Mouse (Mus musculus) intestine, postnatal 0 days (tissue): ENCODE measurements around the gene Smug1. TPM values are rescaled to one million over a fixed set of nuclear protein-coding genes. Genes with fewer than 3 reads are reported as not detected.

Experiments
- ATAC-seq: fragments of 200-750 bp; cut with Nextera tagmentation; 2 replicates; pipeline ENCODE4 v1.8.0; 2017; ENCODE audit warnings: mild to moderate bottlenecking, moderate TSS enrichment, moderate library complexity
- H3K27ac ChIP-seq: fragments of 300-500 bp; sonication (generic); 2 replicates; pipeline ENCODE4 v1.5.1; 2014; ENCODE audit warnings: mild to moderate bottlenecking, low read depth, low read length, moderate library complexity
- H3K27me3 ChIP-seq: fragments of 300-500 bp; sonication (generic); replicated peaks from 2 replicates; pipeline ENCODE4 v1.6.1; 2014; ENCODE audit warnings: low read length, mixed read lengths; ENCODE audit not compliant: control insufficient read depth, insufficient read depth
- H3K36me3 ChIP-seq: fragments of 300-500 bp; sonication (generic); 2 replicates; pipeline ENCODE4 v1.6.1; 2014; ENCODE audit warnings: mild to moderate bottlenecking, moderate library complexity; ENCODE audit not compliant: control insufficient read depth, insufficient read depth
- H3K4me1 ChIP-seq: fragments of 300-500 bp; sonication (generic); replicated peaks from 2 replicates; pipeline ENCODE4 v1.6.1; 2014; ENCODE audit warnings: antibody characterized with exemption, low read length, mixed read lengths; ENCODE audit not compliant: control insufficient read depth, insufficient read depth
- H3K4me2 ChIP-seq: fragments of 300-500 bp; sonication (generic); replicated peaks from 2 replicates; pipeline ENCODE4 v1.6.1; 2014; ENCODE audit warnings: low read depth, mild to moderate bottlenecking, moderate library complexity
- H3K4me3 ChIP-seq: fragments of 300-500 bp; sonication (generic); 2 replicates; pipeline ENCODE4 v1.5.1; 2014; ENCODE audit warnings: low read depth, low read length
- H3K9ac ChIP-seq: fragments of 300-500 bp; sonication (generic); 2 replicates; pipeline ENCODE4 v1.6.1; 2014; ENCODE audit warnings: mild to moderate bottlenecking, low read depth, low read length
- H3K9me3 ChIP-seq: fragments of 300-500 bp; sonication (generic); 2 replicates; pipeline ENCODE4 v1.6.1; 2016; ENCODE audit warnings: mixed run types; ENCODE audit not compliant: control insufficient read depth
- CTCF ChIP-seq: sonication (generic); IDR thresholded peaks from 2 replicates; pipeline ENCODE4 v1.5.1; 2016; ENCODE audit warnings: low read depth, mild to moderate bottlenecking, control low read depth, antibody characterized with exemption, moderate library complexity
- WGBS: fragments of 180-500 bp; shearing (Covaris S2); extraction: QIAGEN DNeasy Blood & Tissue Kit; methylation state at CpG from one replicate; pipeline ENCODE4 v1.1.7; 2014; 5-methylcytosine and 5-hydroxymethylcytosine counted together
- polyA plus RNA-seq: library from polyadenylated mRNA; unstranded; fragments of >200 nt; fragmentation: Nextera tagmentation; extraction: Ambion mirVana; gene quantifications from 2 replicates; pipeline ENCODE4 v1.2.1, GENCODE M21; 2015

The Smug1 gene
- polyA plus RNA-seq, 1 experiment from 2014 or later: 9.2 TPM

DNA sequence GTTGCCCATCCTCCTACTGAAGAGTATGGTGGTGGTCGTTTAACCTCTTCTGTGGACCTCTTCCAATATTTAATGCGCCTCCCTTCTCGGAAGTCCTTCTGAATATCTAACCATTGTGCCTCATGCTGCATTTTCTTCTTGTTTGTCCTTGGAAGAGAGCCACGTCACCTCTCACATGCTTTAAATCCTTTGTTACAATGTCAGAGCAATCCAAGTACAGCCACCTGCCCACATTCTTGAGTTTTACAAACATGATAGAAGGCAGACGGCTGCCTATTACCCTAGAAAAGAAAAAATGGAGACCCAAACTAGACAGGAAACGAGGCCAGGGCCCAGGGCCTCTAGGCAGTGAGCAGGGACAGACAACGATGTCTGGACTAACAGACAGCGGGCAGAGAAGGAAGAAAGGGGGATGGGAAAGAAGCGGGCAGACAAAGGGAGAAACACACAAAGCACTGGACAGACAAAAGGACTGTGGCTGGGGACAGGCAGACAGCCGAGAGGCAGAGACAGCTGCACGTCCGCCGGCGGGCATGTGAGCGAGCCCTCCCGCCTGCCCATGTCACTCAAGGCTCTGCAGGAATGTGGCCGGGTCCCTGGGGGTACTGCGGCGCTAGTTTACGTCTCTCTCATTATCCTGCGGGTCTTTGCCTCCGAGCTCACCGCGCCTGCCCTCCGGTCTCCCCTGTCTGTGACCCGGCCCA lies 2.9 kb upstream of the Smug1 start:
- 20% methylated on average over 26 of the region's 26 CpGs for WGBS
- Histone ChIP-seq H3K27me3 (peaks cover 89% of the 10 kb centered on the region), H3K4me1 (peaks cover 3% of the 10 kb centered on the region; the same call in 1 of the 2 replicates), H3K4me3 (peak overlapping the region; percentile 55), H3K4me2 (peak overlapping the region; percentile 92), H3K36me3 (no peaks in the 10 kb centered on the region), H3K27ac (no peak overlapping the region), H3K9ac (peak overlapping the region; percentile 13; the same call in 1 of the 2 replicates), H3K9me3 (no peaks in the 10 kb centered on the region)
- no peak for TF ChIP-seq CTCF
- ATAC-seq: no peak

DNA sequence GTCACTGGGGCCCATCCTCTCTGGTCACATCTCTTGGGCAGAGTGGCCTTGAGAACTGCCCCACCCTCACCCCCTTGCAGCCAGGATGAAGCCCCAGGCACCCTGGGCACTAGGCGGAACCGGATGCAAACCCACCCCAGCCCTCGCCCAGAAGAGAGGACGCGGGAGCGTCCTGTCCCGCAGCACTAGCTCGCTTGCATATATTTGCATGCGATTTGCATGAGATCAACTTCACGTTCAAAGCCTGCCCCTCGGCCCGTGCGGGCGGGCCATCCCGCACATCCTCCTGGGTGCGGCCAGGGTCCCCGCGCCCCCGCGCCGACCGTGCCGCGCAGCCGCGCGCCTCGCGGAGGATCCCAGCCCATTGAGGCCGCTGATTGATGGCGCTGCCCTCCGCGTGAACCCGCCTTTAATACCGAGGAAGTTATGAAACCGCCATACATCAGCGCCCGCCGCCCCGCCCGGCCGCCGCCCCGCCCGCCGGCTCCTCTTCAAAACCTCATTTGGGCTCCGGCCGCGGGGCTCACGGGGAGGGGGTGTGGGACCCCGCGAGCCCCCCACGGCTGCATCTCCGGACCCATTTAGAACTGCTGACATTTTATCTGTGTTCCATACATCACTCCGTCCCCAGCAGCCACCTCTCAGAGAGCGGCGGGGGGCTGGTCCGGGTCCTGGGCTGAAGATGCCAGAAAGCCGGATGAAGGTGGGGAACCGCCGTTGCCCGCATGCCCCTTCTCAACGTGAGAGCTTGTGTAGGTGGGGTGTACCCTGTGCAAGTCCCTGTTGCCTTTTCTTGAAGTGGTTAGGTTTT lies 2.1 kb upstream of the Smug1 start:
- no peaks in the 10 kb centered on the region for H3K9me3 ChIP-seq
- H3K36me3 ChIP-seq: no peaks in the 10 kb centered on the region
- H3K27me3 ChIP-seq: peaks cover 81% of the 10 kb centered on the region
- peak overlapping the region; percentile 55 for H3K4me3 ChIP-seq
- H3K9ac ChIP-seq: peak overlapping the region; percentile 13; the same call in 1 of the 2 replicates
- peak overlapping the region; percentile 92 for H3K4me2 ChIP-seq
- H3K27ac ChIP-seq: no peak overlapping the region
- H3K4me1 ChIP-seq: peaks cover 3% of the 10 kb centered on the region; the same call in 1 of the 2 replicates
- 1% methylated on average over 63 of the region's 63 CpGs for WGBS
- ATAC-seq: peak; percentile 22; the same call in 1 of the 2 replicates
- no peak for TF ChIP-seq CTCF

DNA sequence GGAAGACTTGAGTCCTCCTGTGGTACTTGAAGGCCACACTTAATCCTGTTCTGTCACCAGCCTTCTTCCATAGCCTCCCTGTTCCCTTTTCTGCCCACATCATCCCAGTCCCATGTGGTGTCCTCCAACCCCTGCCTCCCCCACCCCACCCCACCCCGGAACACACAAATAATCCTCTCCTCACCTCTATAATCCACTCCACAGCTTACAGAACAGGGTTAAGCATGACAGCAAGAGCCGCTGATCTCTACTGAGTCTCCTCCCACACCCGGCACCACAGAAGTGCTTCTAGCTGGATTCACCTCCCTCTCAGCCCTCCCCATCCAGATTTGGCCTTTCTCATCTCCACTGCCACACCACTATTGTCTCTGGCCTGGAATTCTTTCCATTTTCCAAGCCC lies 894 bp upstream of the Smug1 start:
- H3K27me3 ChIP-seq: peaks cover 71% of the 10 kb centered on the region
- 19% methylated on average over 3 of the region's 3 CpGs for WGBS
- H3K36me3 ChIP-seq: no peaks in the 10 kb centered on the region
- ATAC-seq: no peak
- H3K4me2 ChIP-seq: no peak overlapping the region
- no peak overlapping the region for H3K9ac ChIP-seq
- no peaks in the 10 kb centered on the region for H3K9me3 ChIP-seq
- no peak for TF ChIP-seq CTCF
- peaks cover 8% of the 10 kb centered on the region for H3K4me1 ChIP-seq
- H3K27ac ChIP-seq: no peak overlapping the region
- no peak overlapping the region for H3K4me3 ChIP-seq

DNA sequence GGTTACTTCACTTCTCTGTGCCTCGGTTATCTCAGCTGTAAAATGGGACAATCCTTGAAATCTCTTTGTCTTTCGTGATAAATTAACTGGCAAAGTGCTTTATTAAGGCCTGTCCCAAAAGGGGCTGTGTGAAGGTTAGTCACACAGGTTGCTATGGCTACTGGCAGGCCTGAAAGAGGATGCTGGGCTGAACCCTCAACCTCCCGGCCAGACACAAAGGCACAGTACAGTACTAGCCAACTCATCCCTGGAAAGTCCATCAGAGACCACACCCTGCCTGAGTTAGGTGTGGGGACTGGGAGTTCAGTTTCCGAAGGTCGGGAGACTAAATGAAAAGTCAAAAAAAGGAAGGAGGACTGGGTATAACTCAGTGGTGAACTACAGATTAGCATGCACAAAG lies 968 bp downstream of the Smug1 start:
- 42% methylated on average over 5 of the region's 5 CpGs for WGBS
- Histone ChIP-seq H3K9ac (no peak overlapping the region), H3K27me3 (peaks cover 53% of the 10 kb centered on the region), H3K4me1 (peaks cover 8% of the 10 kb centered on the region; the same call in 1 of the 2 replicates), H3K36me3 (no peaks in the 10 kb centered on the region), H3K9me3 (no peaks in the 10 kb centered on the region), H3K4me2 (no peak overlapping the region), H3K4me3 (no peak overlapping the region), H3K27ac (no peak overlapping the region)
- TF ChIP-seq CTCF: no peak
- ATAC-seq: no peak

DNA sequence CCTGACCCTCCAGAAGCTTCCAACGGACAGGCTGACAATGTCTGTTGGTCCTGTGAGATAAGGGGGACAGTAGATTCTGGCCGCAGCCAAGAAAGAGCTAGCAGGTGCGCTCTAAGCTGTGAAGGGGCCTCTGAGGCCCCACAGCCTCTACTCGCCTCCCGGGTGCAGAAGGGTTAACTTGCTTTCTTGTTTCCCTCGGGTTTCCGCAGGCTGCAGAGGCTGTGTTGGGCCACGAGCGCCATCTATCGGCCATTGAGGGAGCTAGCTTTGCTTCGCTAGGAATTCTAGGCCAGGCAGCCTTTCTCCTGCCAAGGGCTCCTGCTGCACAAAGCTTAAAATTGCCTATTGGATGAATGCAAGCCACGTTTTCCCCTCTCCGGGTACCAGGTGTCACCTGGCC lies 1.5 kb downstream of the Smug1 start:
- ATAC-seq: peak; percentile 23; the same call in 1 of the 2 replicates
- Histone ChIP-seq H3K4me1 (peaks cover 8% of the 10 kb centered on the region; the same call in 1 of the 2 replicates), H3K4me2 (peak overlapping the region; percentile 47; the same call in 1 of the 2 replicates), H3K36me3 (no peaks in the 10 kb centered on the region), H3K27me3 (peaks cover 47% of the 10 kb centered on the region), H3K9me3 (no peaks in the 10 kb centered on the region), H3K27ac (no peak overlapping the region), H3K4me3 (no peak overlapping the region), H3K9ac (peak overlapping the region; percentile 31; the same call in 1 of the 2 replicates)
- WGBS: 0% methylated on average over 13 of the region's 13 CpGs
- peak; percentile 98 for TF ChIP-seq CTCF

DNA sequence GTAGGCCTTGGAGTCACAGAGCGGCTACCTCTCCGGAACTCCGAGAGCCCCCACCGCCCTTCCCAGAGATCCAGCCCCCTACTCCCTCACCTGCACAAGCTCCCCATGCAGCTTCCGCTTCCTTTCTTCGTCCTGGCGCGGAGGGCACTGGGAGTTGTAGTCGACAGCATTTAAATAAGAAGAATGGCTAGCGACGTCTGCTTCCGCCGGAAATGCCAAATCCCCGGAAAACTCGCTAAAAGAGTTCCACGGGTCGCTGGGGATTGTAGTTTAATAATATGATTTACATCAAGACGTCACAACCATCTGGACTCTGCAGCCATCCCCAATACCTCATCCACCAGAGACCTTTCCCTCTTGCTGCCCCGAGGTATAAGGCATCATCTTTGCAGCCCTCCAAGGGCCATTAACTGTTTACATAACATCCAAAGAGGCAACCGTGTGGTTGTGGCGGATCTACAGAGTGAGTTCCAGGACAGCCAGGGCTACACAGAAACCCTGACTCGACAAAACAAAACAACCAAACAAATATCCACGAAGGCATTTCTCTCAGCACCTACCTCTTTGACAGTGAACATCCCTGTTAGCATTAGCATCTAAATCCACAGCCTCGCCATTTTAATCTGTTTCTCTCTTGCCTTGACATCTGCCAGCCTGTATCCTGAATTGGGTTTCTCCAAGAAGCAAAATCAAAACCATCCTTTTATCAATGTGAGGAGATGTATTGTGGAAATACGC lies 3.5 kb downstream of the Smug1 start:
- Histone ChIP-seq H3K9me3 (no peaks in the 10 kb centered on the region), H3K27ac (no peak overlapping the region), H3K36me3 (no peaks in the 10 kb centered on the region), H3K9ac (peak overlapping the region; percentile 47), H3K4me3 (peak overlapping the region; percentile 80), H3K27me3 (peaks cover 27% of the 10 kb centered on the region), H3K4me1 (peaks cover 5% of the 10 kb centered on the region; the same call in 1 of the 2 replicates), H3K4me2 (peak overlapping the region; percentile 70)
- WGBS: 9% methylated on average over 25 of the region's 25 CpGs
- ATAC-seq: peak; percentile 65
- 0 out of 2 replicates have a peak, but pooled peaks have one; percentile 2 for TF ChIP-seq CTCF
